Mouse (Mus musculus) midbrain, embryonic 16.5 days (tissue): ENCODE results near the gene Ptprt. TPM values are rescaled to one million over a fixed set of nuclear protein-coding genes. Genes with fewer than 3 reads are reported as not detected.

ENCODE experiments used
- ATAC-seq: fragments of 200-750 bp; cut with Nextera tagmentation; 2 replicates; pipeline ENCODE4 v1.8.0; 2017; ENCODE audit warnings: moderate TSS enrichment
- H3K27ac ChIP-seq: fragments of 300-500 bp; sonication (generic); 2 replicates; pipeline ENCODE4 v1.5.1; 2014; ENCODE audit warnings: mild to moderate bottlenecking, low read length, mixed read lengths
- H3K27me3 ChIP-seq: fragments of 300-500 bp; sonication (generic); 2 replicates; pipeline ENCODE4 v1.6.1; 2014; ENCODE audit warnings: low read depth, low read length, mixed read lengths; ENCODE audit not compliant: control insufficient read depth, insufficient read depth
- H3K36me3 ChIP-seq: fragments of 300-500 bp; sonication (generic); 2 replicates; pipeline ENCODE4 v1.6.1; 2014; ENCODE audit warnings: mild to moderate bottlenecking, low read length, moderate library complexity, mixed read lengths; ENCODE audit not compliant: control insufficient read depth, insufficient read depth
- H3K4me1 ChIP-seq: fragments of 300-500 bp; sonication (generic); 2 replicates; pipeline ENCODE4 v1.6.1; 2014; ENCODE audit warnings: mild to moderate bottlenecking, low read length, mixed read lengths; ENCODE audit not compliant: control insufficient read depth, insufficient read depth
- H3K4me2 ChIP-seq: fragments of 300-500 bp; sonication (generic); 2 replicates; pipeline ENCODE4 v1.6.1; 2014; ENCODE audit warnings: mild to moderate bottlenecking, low read length, mixed read lengths
- H3K4me3 ChIP-seq: fragments of 300-500 bp; sonication (generic); 2 replicates; pipeline ENCODE4 v1.5.1; 2014; ENCODE audit warnings: low read depth, mild to moderate bottlenecking, low read length, moderate library complexity, mixed read lengths
- H3K9ac ChIP-seq: fragments of 300-500 bp; sonication (generic); 2 replicates; pipeline ENCODE4 v1.6.1; 2014; ENCODE audit warnings: low read depth, low read length, mixed read lengths
- H3K9me3 ChIP-seq: fragments of 300-500 bp; sonication (generic); replicated peaks from 2 replicates; pipeline ENCODE4 v1.6.1; 2014; ENCODE audit warnings: mild to moderate bottlenecking, low read length, mixed read lengths; ENCODE audit not compliant: control insufficient read depth, poor library complexity, severe bottlenecking
- WGBS: fragments of 180-500 bp; shearing (Covaris S2); extraction: QIAGEN DNeasy Blood & Tissue Kit; methylation state at CpG from one replicate; pipeline ENCODE4 v1.1.7; 2014; 5-methylcytosine and 5-hydroxymethylcytosine counted together
- polyA plus RNA-seq: library from polyadenylated mRNA; unstranded; fragments of >200 nt; fragmentation: Nextera tagmentation; extraction: Ambion mirVana; gene quantifications from 2 replicates; pipeline ENCODE4 v1.2.1, GENCODE M21; 2015

Ptprt gene
- polyA plus RNA-seq, 1 experiment from 2014 or later = 12.4 TPM

DNA sequence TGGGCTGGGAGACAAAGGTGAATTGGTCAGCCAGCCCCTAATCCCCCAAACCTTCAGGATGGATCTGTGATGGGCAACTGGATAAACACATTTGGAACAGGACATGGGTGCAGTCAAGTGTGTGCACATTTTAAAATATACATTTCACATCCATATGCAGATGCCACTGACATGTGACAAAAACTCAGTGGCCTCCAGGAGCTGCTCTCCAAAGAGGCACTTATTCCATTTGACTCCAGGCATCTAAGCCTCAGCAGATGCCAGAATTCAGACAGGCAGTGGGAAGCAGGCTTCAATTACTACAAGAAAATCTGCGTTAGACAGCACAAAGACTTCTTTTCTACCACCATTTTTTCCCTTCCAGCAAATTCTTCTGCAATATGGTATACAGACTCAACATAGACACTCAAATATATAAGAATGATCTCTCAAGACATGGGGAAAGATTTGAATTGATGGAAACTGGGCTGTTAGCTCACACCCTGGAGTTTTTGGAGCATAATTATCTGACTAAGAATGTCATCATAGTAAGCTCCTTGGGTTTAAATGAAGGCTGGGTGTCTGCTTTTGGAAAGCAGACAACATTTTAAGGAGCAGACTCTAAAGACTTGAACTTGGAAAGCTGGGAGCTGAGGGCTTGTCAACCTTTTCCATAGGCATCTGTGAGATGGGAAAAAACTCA lies 580.1 kb downstream of the Ptprt start:
- Histone ChIP-seq H3K27me3 (no peaks in the 10 kb centered on the region), H3K27ac (no peak overlapping the region), H3K9me3 (no peaks in the 10 kb centered on the region), H3K4me2 (no peak overlapping the region), H3K4me3 (no peak overlapping the region), H3K4me1 (0 out of 2 replicates have a peak, but pooled peaks cover 4% of the 10 kb centered on the region), H3K9ac (no peak overlapping the region), H3K36me3 (no peaks in the 10 kb centered on the region)
- ATAC-seq = no peak
- WGBS = 48% methylated on average over 1 of the region's 1 CpGs

DNA sequence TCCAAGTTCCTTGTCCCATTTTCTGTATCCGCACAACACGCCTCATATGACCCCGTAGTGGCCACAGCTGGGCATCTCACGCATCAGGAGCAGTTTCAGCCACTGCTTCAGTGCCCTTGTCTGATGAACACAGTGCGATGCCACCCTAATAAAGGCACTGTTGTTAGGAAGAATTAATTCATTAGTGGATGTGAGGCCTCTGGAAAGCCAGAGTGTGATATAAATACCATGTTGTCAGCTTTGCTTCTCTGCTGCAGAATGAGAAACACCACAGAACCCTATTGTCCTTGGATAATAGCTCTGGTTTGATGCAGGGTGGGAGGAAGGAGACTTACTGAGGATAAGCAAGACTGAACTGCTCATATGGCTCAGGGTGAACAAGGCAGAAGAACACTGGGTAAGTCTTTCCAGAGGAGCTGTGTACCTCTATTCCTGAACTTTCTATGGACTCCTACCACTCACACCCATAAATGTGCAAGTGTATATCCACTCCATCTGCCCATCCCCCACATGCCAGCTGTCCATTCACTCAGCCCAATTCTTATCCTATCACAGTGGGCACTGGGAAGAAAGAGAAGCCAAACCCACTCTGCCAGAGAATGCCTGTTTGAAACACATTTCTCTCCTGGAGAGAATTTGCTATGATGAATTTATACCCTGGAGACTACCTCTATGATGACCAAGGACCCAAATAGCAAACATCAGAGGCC lies 582.2 kb downstream of the Ptprt start:
- Histone ChIP-seq H3K27me3 (no peaks in the 10 kb centered on the region), H3K36me3 (no peaks in the 10 kb centered on the region), H3K9ac (no peak overlapping the region), H3K9me3 (no peaks in the 10 kb centered on the region), H3K4me3 (no peak overlapping the region), H3K4me1 (0 out of 2 replicates have a peak, but pooled peaks cover 3% of the 10 kb centered on the region), H3K27ac (no peak overlapping the region), H3K4me2 (no peak overlapping the region)
- ATAC-seq = no peak
- WGBS = 88% methylated on average over 5 of the region's 5 CpGs

DNA sequence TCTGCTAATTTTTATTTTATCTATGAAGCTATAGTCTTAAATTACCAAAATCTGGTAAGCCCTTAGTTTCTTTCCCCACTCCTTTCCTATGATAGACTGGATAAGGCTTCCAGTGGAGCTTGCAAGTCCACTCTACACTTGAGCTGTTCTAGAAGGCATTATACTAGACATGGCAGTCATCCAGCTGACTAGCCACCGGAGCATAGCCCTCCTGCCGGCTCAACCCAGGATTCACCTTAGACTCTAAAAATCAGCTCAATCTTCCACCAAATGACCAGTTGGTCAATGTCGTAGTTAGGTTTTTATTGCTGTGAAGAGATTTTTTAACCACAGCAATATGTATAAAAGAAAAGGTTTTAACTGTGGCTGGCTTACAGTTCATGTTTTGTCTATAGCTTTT lies 608.1 kb downstream of the Ptprt start:
- Histone ChIP-seq H3K36me3 (no peaks in the 10 kb centered on the region), H3K4me1 (no peaks in the 10 kb centered on the region), H3K4me3 (no peak overlapping the region), H3K9ac (no peak overlapping the region), H3K4me2 (no peak overlapping the region), H3K27ac (no peak overlapping the region), H3K9me3 (no peaks in the 10 kb centered on the region), H3K27me3 (no peaks in the 10 kb centered on the region)
- WGBS = 94% methylated on average over 3 of the region's 3 CpGs
- no peak for ATAC-seq

DNA sequence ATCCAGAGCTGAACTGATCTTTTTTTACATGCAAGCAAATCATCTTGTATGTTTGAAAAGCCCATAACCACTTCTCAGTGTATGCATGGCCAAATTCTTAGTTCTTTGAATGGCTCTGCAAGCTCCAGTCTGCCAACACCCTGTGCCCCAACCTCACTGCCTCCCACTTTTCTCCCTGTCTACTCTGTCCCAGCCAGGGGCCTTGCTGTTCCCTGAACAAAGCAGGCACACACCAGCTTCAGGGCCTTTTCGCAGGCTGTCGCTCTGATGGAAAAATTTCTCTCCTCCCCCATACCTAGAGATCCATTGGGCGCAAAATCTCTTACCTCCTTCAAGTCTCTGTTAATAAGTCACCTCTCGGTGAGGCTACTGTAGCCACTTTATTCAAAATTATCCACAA lies 610.7 kb downstream of the Ptprt start:
- Histone ChIP-seq H3K27ac (no peak overlapping the region), H3K4me3 (no peak overlapping the region), H3K36me3 (no peaks in the 10 kb centered on the region), H3K9me3 (no peaks in the 10 kb centered on the region), H3K9ac (no peak overlapping the region), H3K4me1 (no peaks in the 10 kb centered on the region), H3K27me3 (no peaks in the 10 kb centered on the region), H3K4me2 (no peak overlapping the region)
- WGBS = 80% methylated on average over 4 of the region's 4 CpGs
- ATAC-seq = no peak

DNA sequence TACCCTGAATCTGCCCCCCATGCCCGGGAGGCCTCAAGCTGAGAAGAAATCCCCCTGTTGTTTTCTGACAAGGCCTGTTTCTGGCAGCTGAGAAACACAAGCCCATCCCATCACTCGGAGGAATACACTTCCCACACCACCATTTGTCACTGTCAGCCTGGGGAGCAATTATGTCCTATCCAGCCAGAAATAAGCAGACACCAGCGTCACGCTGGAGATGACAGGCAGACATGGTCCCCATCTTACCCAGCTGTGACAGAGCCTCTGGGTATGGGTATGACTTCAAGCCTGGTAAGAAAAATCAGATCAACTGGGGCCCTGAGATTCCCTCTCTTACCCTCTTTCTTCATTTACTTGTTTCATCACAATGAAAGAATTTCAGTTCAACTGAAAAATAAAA lies 625.3 kb downstream of the Ptprt start:
- no peak for ATAC-seq
- WGBS = 72% methylated on average over 4 of the region's 4 CpGs
- Histone ChIP-seq H3K9me3 (no peaks in the 10 kb centered on the region), H3K4me1 (no peaks in the 10 kb centered on the region), H3K4me3 (no peak overlapping the region), H3K9ac (no peak overlapping the region), H3K27ac (no peak overlapping the region), H3K36me3 (no peaks in the 10 kb centered on the region), H3K27me3 (no peaks in the 10 kb centered on the region), H3K4me2 (no peak overlapping the region)

DNA sequence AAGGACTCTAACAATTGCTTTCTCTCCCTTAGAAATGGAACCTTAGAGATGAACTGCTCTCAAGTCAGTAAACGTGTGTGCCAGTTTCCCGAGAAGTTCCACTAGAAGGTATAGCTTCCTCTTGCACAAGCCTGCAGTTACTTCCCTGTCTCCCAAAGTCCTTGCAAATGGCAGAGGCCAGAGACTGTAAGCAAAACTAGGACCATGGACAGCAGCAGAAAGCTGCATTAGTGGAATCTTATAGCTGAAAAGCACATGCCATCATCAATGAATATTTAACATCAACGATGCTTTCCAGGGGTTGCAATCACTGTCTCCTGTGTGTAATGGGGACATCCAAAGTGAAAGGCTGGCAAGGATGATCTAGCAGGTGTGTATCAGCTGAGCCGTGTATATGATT lies 629.3 kb downstream of the Ptprt start:
- Histone ChIP-seq H3K4me3 (no peak overlapping the region), H3K9ac (no peak overlapping the region), H3K9me3 (no peaks in the 10 kb centered on the region), H3K4me1 (peaks cover 6% of the 10 kb centered on the region; the same call in 1 of the 2 replicates), H3K4me2 (no peak overlapping the region), H3K27ac (no peak overlapping the region), H3K36me3 (no peaks in the 10 kb centered on the region), H3K27me3 (no peaks in the 10 kb centered on the region)
- WGBS = 74% methylated on average over 4 of the region's 4 CpGs
- no peak for ATAC-seq

DNA sequence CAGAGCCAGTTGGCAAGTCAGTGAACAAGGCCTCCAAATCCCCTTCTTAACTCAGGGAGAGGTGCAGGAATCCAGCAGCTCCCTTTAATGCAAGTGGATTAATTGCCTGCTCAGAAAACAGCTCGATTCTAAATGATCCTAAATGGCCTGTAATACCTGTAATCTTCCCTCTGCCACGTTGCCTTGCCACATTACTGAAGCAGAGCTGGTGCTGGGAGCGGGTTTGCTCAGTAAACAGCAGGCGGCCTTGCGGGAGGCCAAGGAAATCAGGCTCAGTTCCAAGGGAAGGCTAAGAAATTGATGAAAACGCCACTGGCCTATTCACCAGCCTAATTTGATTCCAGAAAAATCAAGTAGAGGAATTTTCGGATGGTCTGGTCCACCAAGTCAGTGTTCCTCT lies 659.9 kb downstream of the Ptprt start:
- H3K4me3 ChIP-seq = no peak overlapping the region
- ATAC-seq = no peak
- H3K4me1 ChIP-seq = no peaks in the 10 kb centered on the region
- no peak overlapping the region for H3K9ac ChIP-seq
- no peaks in the 10 kb centered on the region for H3K27me3 ChIP-seq
- H3K27ac ChIP-seq = 0 out of 2 replicates have a peak overlapping the region, but pooled peaks have one; percentile 10
- WGBS = 36% methylated on average over 7 of the region's 7 CpGs
- no peaks in the 10 kb centered on the region for H3K9me3 ChIP-seq
- H3K36me3 ChIP-seq = no peaks in the 10 kb centered on the region
- no peak overlapping the region for H3K4me2 ChIP-seq

DNA sequence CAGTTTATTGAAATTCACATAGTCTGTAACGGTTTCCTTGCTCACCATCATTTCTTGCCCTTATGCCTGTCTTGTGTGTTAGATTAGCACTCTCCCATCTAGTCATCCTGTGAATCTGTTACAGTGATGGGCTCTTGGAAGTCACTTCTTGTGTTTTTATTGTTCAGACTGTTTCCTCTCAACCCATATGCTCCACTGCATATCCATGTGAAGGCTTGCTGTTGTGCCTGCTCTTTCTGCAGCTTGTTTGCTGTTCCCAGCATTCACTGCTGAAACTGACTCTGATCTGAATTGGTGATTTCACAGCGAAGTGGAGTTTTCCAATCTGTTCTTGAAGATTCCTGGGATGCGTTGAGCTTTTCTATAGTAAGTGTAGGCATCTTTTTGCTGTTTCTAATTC lies 678.6 kb downstream of the Ptprt start:
- Histone ChIP-seq H3K4me2 (no peak overlapping the region), H3K27me3 (no peaks in the 10 kb centered on the region), H3K4me1 (no peaks in the 10 kb centered on the region), H3K4me3 (no peak overlapping the region), H3K36me3 (no peaks in the 10 kb centered on the region), H3K9me3 (no peaks in the 10 kb centered on the region), H3K9ac (no peak overlapping the region), H3K27ac (no peak overlapping the region)
- 87% methylated on average over 3 of the region's 3 CpGs for WGBS
- no peak for ATAC-seq
